8 mouse cellular contexts compared by ENCODE assay signal in genomic region chr10:80399191-80399972, GRCm38 (mm10). TPM values are rescaled to one million over a fixed set of nuclear protein-coding genes. Genes with fewer than 3 reads are reported as not detected.
DNase-seq lines count a peak whose midpoint lies in the region; ATAC-seq lines count a peak whose summit lies in the region.

Mbd3 (minus strand) TSS chr10:80399550.

- H3K36me3 ChIP-seq in hindbrain, embryonic 12.5 days, result peaks cover 48% of the 10 kb centered on the region

- peak within 1 kb of the TSS; percentile 83 for H3K4me2 ChIP-seq in hindbrain, embryonic 12.5 days (replicated peaks)

- peaks cover 26% of the 10 kb centered on the region for H3K4me1 ChIP-seq in hindbrain, embryonic 12.5 days

- ATAC-seq in hindbrain, embryonic 12.5 days (ENCODE audit: low FRiP score), result peak; percentile 96

- no peaks in the 10 kb centered on the region for H3K9me3 ChIP-seq in hindbrain, embryonic 12.5 days (replicated peaks)

- H3K27ac ChIP-seq in hindbrain, embryonic 12.5 days, result peak within 1 kb of the TSS; percentile 99

- under 1% methylated on average over 77 of the region's 82 CpGs for WGBS in hindbrain, embryonic 12.5 days

- peak; percentile 100 for DNase-seq in NIH3T3 (ENCODE audit: low read depth)
- peak; percentile 100 for DNase-seq in cerebellum, postnatal 10 days
- peak; percentile 100 for DNase-seq in frontal cortex, postnatal 10 days (ENCODE audit: low spot score in 2 of 2)
- peak; percentile 99 to 100 for DNase-seq in layer of hippocampus, postnatal 14 days (ENCODE audit: low spot score in 2 of 2)
- DNase-seq in lung, postnatal 14 days, result peak; percentile 99
- DNase-seq in retina, adult 2 months (ENCODE audit: low read depth, low spot score), result peak; percentile 99
- DNase-seq in thymus, postnatal 36 days, result peak; percentile 99 to 100

- peak within 1 kb of the TSS; percentile 90 for H3K9ac ChIP-seq in hindbrain, embryonic 12.5 days

- H3K4me3 ChIP-seq in hindbrain, embryonic 12.5 days, result peak within 1 kb of the TSS; percentile 72

- no peaks in the 10 kb centered on the region for H3K27me3 ChIP-seq in hindbrain, embryonic 12.5 days

RNA-seq across cellular contexts. Expression of gene Mbd3, which starts in this region (rescaled TPM):
- polyA plus RNA-seq in hindbrain, embryonic 12.5 days (2016; fragmentation: Nextera tagmentation; extraction: Ambion mirVana), result 275 and 296 TPM in 2 replicates
- 100 to 1,000 TPM; 121 to 131 TPM for total RNA-seq in layer of hippocampus, postnatal 14 days (2021)

Comparison
In these comparisons a context has a peak if more than half of its experiments do, and no peak if none do; other contexts are left out.
1. Peak in every context shown above with its lines: DNase-seq, ATAC-seq, H3K4me3 ChIP-seq and H3K27ac ChIP-seq.